Mouse (Mus musculus): ENCODE data around the gene Gm11042.

GRCm38 (mm10) chr12:74282846-74283245 is 33.3 kb downstream of the Gm11042 start:
- no peak for TF ChIP-seq CTCF (IDR thresholded peaks at IDR 0.05)
- no peak for TF ChIP-seq EP300 (IDR thresholded peaks at IDR 0.05)
